Mouse (Mus musculus) neural tube, embryonic 12.5 days (tissue): Measurements from ENCODE around the gene Adh4. TPM values are rescaled to one million over a fixed set of nuclear protein-coding genes. Genes with fewer than 3 reads are reported as not detected.
A peak's percentile ranks its signal among the peaks of the same experiment; 100 is the strongest.
"Not testable (repeated sequence)": the region's sequence is repeated elsewhere in the genome, so short reads cannot be mapped to it uniquely, and the experiment has no call there.

ENCODE experiments used
- ATAC-seq: fragments of 200-750 bp; cut with Nextera tagmentation; 2 replicates; pipeline ENCODE4 v1.8.0; 2017; ENCODE audit warnings: low read depth, mild to moderate bottlenecking, moderate TSS enrichment, moderate library complexity; ENCODE audit not compliant: low FRiP score
- H3K27ac ChIP-seq: fragments of 300-500 bp; sonication (generic); 2 replicates; pipeline ENCODE4 v1.5.1; 2016
- H3K27me3 ChIP-seq: fragments of 300-500 bp; sonication (generic); replicated peaks from 2 replicates; pipeline ENCODE4 v1.6.1; 2016; ENCODE audit warnings: mild to moderate bottlenecking
- H3K36me3 ChIP-seq: fragments of 300-500 bp; sonication (generic); 2 replicates; pipeline ENCODE4 v1.6.1; 2016; ENCODE audit warnings: mild to moderate bottlenecking
- H3K4me1 ChIP-seq: fragments of 300-500 bp; sonication (generic); 2 replicates; pipeline ENCODE4 v1.6.1; 2016
- H3K4me2 ChIP-seq: fragments of 300-500 bp; sonication (generic); replicated peaks from 2 replicates; pipeline ENCODE4 v1.6.1; 2016; ENCODE audit warnings: mild to moderate bottlenecking
- H3K4me3 ChIP-seq: fragments of 300-500 bp; sonication (generic); 2 replicates; pipeline ENCODE4 v1.5.1; 2016
- H3K9ac ChIP-seq: fragments of 300-500 bp; sonication (generic); 2 replicates; pipeline ENCODE4 v1.6.1; 2016; ENCODE audit warnings: mild to moderate bottlenecking
- H3K9me3 ChIP-seq: fragments of 300-500 bp; sonication (generic); 2 replicates; pipeline ENCODE4 v1.6.1; 2016; ENCODE audit warnings: mild to moderate bottlenecking
- WGBS: fragments of 180-500 bp; shearing (Covaris S2); methylation state at CpG from one replicate; pipeline ENCODE4 v1.1.7; 2016; 5-methylcytosine and 5-hydroxymethylcytosine counted together
- polyA plus RNA-seq: library from polyadenylated mRNA; unstranded; fragments of >200 nt; fragmentation: Nextera tagmentation; extraction: Ambion mirVana; gene quantifications from 2 replicates; pipeline ENCODE4 v1.2.1, GENCODE M21; 2016

Gene Adh4
- not detected in 2 replicates for polyA plus RNA-seq

- ATAC-seq: no peak
- Histone ChIP-seq H3K4me1 (no peaks in the 10 kb centered on the region), H3K27me3 (no peaks in the 10 kb centered on the region), H3K9ac (no peak within 1 kb of the TSS), H3K9me3 (no peaks in the 10 kb centered on the region), H3K27ac (no peak within 1 kb of the TSS), H3K4me2 (no peak within 1 kb of the TSS), H3K4me3 (no peak within 1 kb of the TSS), H3K36me3 (no peaks in the 10 kb centered on the region)
- 76% methylated on average over 6 of the region's 6 CpGs for WGBS
Measured at GRCm38 (mm10) chr3:138415121-138415690, at the start of gene Adh4. Gene Adh4, plus strand, starts transcription at chr3:138415466.

GRCm38 (mm10) chr3:138366181-138366580 lies 49.1 kb upstream of the Adh4 start:
- H3K9me3 ChIP-seq: no peaks in the 10 kb centered on the region
- H3K9ac ChIP-seq: no peak overlapping the region
- H3K27ac ChIP-seq: no peak overlapping the region
- H3K36me3 ChIP-seq: no peaks in the 10 kb centered on the region
- 89% methylated on average over 2 of the region's 2 CpGs for WGBS
- H3K27me3 ChIP-seq: no peaks in the 10 kb centered on the region
- no peak overlapping the region for H3K4me3 ChIP-seq
- ATAC-seq: no peak
- no peak overlapping the region for H3K4me2 ChIP-seq
- H3K4me1 ChIP-seq: no peaks in the 10 kb centered on the region

- no peak overlapping the region for H3K4me2 ChIP-seq
- no peak overlapping the region for H3K9ac ChIP-seq
- H3K4me1 ChIP-seq: no peaks in the 10 kb centered on the region
- WGBS: 96% methylated on average over 1 of the region's 1 CpGs
- H3K4me3 ChIP-seq: no peak overlapping the region
- no peaks in the 10 kb centered on the region for H3K36me3 ChIP-seq
- no peak for ATAC-seq
- H3K9me3 ChIP-seq: no peaks in the 10 kb centered on the region
- H3K27ac ChIP-seq: no peak overlapping the region
- H3K27me3 ChIP-seq: no peaks in the 10 kb centered on the region
Measured at GRCm38 (mm10) chr3:138369546-138369945, 45.7 kb upstream of the Adh4 start.

GRCm38 (mm10) chr3:138370289-138370688 lies 45.0 kb upstream of the Adh4 start:
- not testable (repeated sequence) for H3K9me3 ChIP-seq, H3K4me1 ChIP-seq, H3K27ac ChIP-seq, H3K4me2 ChIP-seq, ATAC-seq, H3K36me3 ChIP-seq, H3K9ac ChIP-seq, H3K4me3 ChIP-seq, H3K27me3 ChIP-seq
- 80% methylated on average over 4 of the region's 4 CpGs for WGBS

- H3K4me2 ChIP-seq: no peak overlapping the region
- no peak overlapping the region for H3K4me3 ChIP-seq
- no peaks in the 10 kb centered on the region for H3K9me3 ChIP-seq
- H3K9ac ChIP-seq: no peak overlapping the region
- H3K36me3 ChIP-seq: no peaks in the 10 kb centered on the region
- H3K27ac ChIP-seq: no peak overlapping the region
- WGBS: 67% methylated on average over 4 of the region's 4 CpGs
- ATAC-seq: no peak
- H3K27me3 ChIP-seq: no peaks in the 10 kb centered on the region
- H3K4me1 ChIP-seq: no peaks in the 10 kb centered on the region
Measured at GRCm38 (mm10) chr3:138373920-138374319, 41.3 kb upstream of the Adh4 start.

GRCm38 (mm10) chr3:138375148-138375547 lies 40.1 kb upstream of the Adh4 start:
- no peaks in the 10 kb centered on the region for H3K4me1 ChIP-seq
- H3K27ac ChIP-seq: no peak overlapping the region
- no peak overlapping the region for H3K4me3 ChIP-seq
- WGBS: 87% methylated on average over 2 of the region's 2 CpGs
- H3K9ac ChIP-seq: no peak overlapping the region
- H3K9me3 ChIP-seq: peaks cover 3% of the 10 kb centered on the region; the same call in 1 of the 2 replicates
- no peaks in the 10 kb centered on the region for H3K36me3 ChIP-seq
- no peak for ATAC-seq
- H3K4me2 ChIP-seq: no peak overlapping the region
- H3K27me3 ChIP-seq: no peaks in the 10 kb centered on the region

- H3K4me3 ChIP-seq: no peak overlapping the region
- peak; percentile 58; the same call in 1 of the 2 replicates for ATAC-seq
- H3K4me2 ChIP-seq: no peak overlapping the region
- H3K27ac ChIP-seq: no peak overlapping the region
- H3K27me3 ChIP-seq: no peaks in the 10 kb centered on the region
- no peak overlapping the region for H3K9ac ChIP-seq
- WGBS: 6% methylated on average over 3 of the region's 3 CpGs
- H3K4me1 ChIP-seq: no peaks in the 10 kb centered on the region; the same call in 1 of the 2 replicates
- peaks cover 3% of the 10 kb centered on the region; the same call in 1 of the 2 replicates for H3K9me3 ChIP-seq
- no peaks in the 10 kb centered on the region for H3K36me3 ChIP-seq
Measured at GRCm38 (mm10) chr3:138381133-138381532, 34.1 kb upstream of the Adh4 start.

- no peak overlapping the region for H3K9ac ChIP-seq
- 93% methylated on average over 6 of the region's 6 CpGs for WGBS
- H3K9me3 ChIP-seq: no peaks in the 10 kb centered on the region
- H3K4me1 ChIP-seq: no peaks in the 10 kb centered on the region
- H3K27ac ChIP-seq: no peak overlapping the region
- ATAC-seq: no peak
- no peak overlapping the region for H3K4me2 ChIP-seq
- H3K27me3 ChIP-seq: no peaks in the 10 kb centered on the region
- no peak overlapping the region for H3K4me3 ChIP-seq
- no peaks in the 10 kb centered on the region for H3K36me3 ChIP-seq
Measured at GRCm38 (mm10) chr3:138387155-138387554, 28.1 kb upstream of the Adh4 start.

- H3K27me3 ChIP-seq: no peaks in the 10 kb centered on the region
- H3K4me2 ChIP-seq: no peak overlapping the region
- ATAC-seq: no peak
- 83% methylated on average over 3 of the region's 3 CpGs for WGBS
- H3K36me3 ChIP-seq: no peaks in the 10 kb centered on the region
- H3K4me3 ChIP-seq: no peak overlapping the region
- no peak overlapping the region for H3K9ac ChIP-seq
- H3K4me1 ChIP-seq: no peaks in the 10 kb centered on the region
- no peaks in the 10 kb centered on the region for H3K9me3 ChIP-seq
- no peak overlapping the region for H3K27ac ChIP-seq
Measured at GRCm38 (mm10) chr3:138404872-138405271, 10.4 kb upstream of the Adh4 start.

- no peaks in the 10 kb centered on the region for H3K27me3 ChIP-seq
- H3K36me3 ChIP-seq: no peaks in the 10 kb centered on the region
- no peak for ATAC-seq
- 59% methylated on average over 3 of the region's 3 CpGs for WGBS
- H3K4me1 ChIP-seq: no peaks in the 10 kb centered on the region
- no peak overlapping the region for H3K9ac ChIP-seq
- no peaks in the 10 kb centered on the region for H3K9me3 ChIP-seq
- no peak overlapping the region for H3K27ac ChIP-seq
- no peak overlapping the region for H3K4me3 ChIP-seq
- no peak overlapping the region for H3K4me2 ChIP-seq
Measured at GRCm38 (mm10) chr3:138405341-138405740, 9.9 kb upstream of the Adh4 start.

GRCm38 (mm10) chr3:138405840-138406239 lies 9.4 kb upstream of the Adh4 start:
- Histone ChIP-seq H3K9ac (no peak overlapping the region), H3K27me3 (no peaks in the 10 kb centered on the region), H3K36me3 (no peaks in the 10 kb centered on the region), H3K4me1 (no peaks in the 10 kb centered on the region), H3K27ac (no peak overlapping the region), H3K4me2 (no peak overlapping the region), H3K4me3 (no peak overlapping the region), H3K9me3 (no peaks in the 10 kb centered on the region)
- 79% methylated on average over 7 of the region's 7 CpGs for WGBS
- ATAC-seq: no peak

GRCm38 (mm10) chr3:138407920-138408319 lies 7.3 kb upstream of the Adh4 start:
- Histone ChIP-seq H3K4me3 (no peak overlapping the region), H3K4me2 (no peak overlapping the region), H3K27me3 (no peaks in the 10 kb centered on the region), H3K4me1 (no peaks in the 10 kb centered on the region), H3K36me3 (no peaks in the 10 kb centered on the region), H3K27ac (no peak overlapping the region), H3K9ac (no peak overlapping the region), H3K9me3 (no peaks in the 10 kb centered on the region)
- ATAC-seq: no peak
- 75% methylated on average over 1 of the region's 1 CpGs for WGBS

GRCm38 (mm10) chr3:138409585-138409984 lies 5.7 kb upstream of the Adh4 start:
- no peak overlapping the region for H3K9ac ChIP-seq
- no peaks in the 10 kb centered on the region for H3K36me3 ChIP-seq
- H3K4me1 ChIP-seq: no peaks in the 10 kb centered on the region
- H3K27ac ChIP-seq: no peak overlapping the region
- ATAC-seq: no peak
- no peak overlapping the region for H3K4me2 ChIP-seq
- no peaks in the 10 kb centered on the region for H3K9me3 ChIP-seq
- H3K27me3 ChIP-seq: no peaks in the 10 kb centered on the region
- 88% methylated on average over 1 of the region's 1 CpGs for WGBS
- H3K4me3 ChIP-seq: no peak overlapping the region
